Mouse (Mus musculus) granulocyte monocyte progenitor cell, adult 5-6 weeks (primary cell): ENCODE measurements around the gene Rasgef1b. TPM values are rescaled to one million over a fixed set of nuclear protein-coding genes. Genes with fewer than 3 reads are reported as not detected.

Experiments
- ATAC-seq: replicated peaks from 2 replicates; pipeline ENCODE4 v1.8.0; 2016; ENCODE audit warnings: mild to moderate bottlenecking, moderate TSS enrichment, inconsistent platforms; ENCODE audit not compliant: poor library complexity, severe bottlenecking
- total RNA-seq, 2 experiments: library from RNA; stranded (forward) in 1 of 2; stranded (reverse) in 1 of 2; fragments of 200-712, 200-1000 nt in 1 of 2; fragments of >200 nt in 1 of 2; fragmentation: Nextera tagmentation in 1 of 2; gene quantifications; 2 replicates each; pipeline ENCODE4 v1.2.3; 2014 to 2017

Gene Rasgef1b
- total RNA-seq, 2 experiments from 2014 or later, result 0.28 to 3.8 TPM

DNA sequence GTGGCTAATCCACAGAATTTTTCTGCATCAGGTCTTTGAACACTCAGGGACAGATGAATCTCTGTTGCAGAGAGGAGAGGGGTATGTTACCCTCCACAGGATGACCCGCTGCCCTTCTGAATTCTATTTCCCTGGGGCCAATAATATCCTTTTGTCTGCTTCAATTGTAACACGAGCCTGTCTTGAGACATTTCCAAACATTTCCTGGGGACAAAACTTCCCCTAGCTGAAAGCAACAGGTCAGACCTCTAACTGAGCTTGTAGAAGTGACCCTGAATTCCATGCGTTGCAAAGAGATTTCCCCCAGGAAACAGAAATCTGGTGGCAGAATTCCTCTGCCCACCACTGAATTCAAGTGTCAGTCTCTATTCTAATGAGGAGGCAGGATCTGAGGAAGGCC, 169.1 kb downstream of the Rasgef1b start:
- no peak for ATAC-seq

DNA sequence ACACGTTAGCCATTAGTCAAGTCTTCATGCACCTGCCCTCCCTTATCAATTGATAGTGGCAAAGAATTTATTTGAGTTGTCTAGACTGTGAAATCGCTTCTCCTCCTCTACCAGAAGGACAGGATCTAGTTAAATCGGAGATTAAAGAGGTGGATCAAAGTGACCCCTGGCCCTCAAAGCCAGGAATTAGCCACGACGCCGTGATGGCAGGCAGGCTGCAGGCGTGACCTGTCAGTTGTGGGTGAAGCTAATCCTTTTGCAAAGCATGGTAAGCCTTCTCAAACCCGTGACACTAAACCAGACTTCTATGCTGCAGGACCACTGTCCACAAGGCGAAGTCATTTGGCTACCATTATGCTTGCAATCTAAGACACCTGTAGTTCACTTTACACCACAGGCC, 170.6 kb downstream of the Rasgef1b start:
- no peak for ATAC-seq

DNA sequence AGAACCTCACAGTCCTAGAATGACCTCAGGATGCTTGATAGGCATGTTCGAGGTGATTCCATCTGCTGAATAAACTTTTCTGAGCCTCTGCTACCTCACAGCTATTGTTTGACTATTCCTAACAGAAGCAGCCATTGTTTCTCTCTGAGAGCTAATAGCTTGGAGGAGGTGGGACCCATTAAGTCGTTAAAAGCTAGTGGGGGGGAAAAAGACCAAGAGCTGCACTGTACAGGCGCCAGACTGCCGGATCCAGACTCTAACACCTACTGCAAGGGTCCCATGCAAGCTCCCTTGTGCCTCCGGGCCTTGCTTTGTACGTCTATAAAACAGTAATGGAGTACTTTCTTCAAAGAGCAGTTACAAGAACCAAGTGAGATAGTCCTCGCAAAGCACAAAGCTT, 176.2 kb downstream of the Rasgef1b start:
- no peak for ATAC-seq

DNA sequence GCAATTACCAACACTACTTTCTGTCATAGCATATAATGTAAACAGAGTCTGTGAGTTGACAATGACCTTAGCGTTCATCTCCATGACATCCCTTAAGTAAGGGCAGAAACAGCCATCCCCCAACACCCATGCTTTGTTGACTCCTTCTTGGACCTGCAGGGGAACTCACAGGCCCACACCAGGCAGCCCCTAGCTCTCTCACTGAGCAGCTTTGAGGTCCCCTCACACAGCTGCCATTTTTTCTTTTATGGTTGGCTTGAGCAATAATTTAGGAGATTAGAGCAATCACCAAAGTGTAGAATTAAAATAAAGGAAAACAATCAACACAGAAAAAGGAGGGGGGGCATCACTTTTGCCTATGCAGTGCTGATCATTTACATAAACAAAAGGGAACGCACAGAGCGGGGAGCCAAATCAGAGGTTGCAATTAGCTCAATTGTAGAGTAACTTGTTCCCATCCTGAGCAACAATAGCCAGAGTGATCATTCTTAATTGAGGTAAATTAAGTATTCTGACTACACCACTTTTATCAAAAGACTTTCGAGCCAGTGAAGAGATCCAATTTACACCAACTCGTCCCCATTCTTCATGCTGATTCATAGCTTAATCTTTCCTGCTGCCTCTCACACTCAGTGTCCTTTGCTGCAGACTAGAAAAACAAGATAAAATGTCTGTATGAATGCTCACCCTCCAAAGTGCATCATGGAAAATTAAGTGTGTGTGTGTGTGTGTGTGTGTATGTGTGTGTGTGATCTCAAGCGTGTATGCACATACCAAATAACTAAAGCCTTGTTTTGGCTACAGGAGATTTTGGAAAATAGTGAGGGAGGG, 184.0 kb downstream of the Rasgef1b start:
- no peak for ATAC-seq

DNA sequence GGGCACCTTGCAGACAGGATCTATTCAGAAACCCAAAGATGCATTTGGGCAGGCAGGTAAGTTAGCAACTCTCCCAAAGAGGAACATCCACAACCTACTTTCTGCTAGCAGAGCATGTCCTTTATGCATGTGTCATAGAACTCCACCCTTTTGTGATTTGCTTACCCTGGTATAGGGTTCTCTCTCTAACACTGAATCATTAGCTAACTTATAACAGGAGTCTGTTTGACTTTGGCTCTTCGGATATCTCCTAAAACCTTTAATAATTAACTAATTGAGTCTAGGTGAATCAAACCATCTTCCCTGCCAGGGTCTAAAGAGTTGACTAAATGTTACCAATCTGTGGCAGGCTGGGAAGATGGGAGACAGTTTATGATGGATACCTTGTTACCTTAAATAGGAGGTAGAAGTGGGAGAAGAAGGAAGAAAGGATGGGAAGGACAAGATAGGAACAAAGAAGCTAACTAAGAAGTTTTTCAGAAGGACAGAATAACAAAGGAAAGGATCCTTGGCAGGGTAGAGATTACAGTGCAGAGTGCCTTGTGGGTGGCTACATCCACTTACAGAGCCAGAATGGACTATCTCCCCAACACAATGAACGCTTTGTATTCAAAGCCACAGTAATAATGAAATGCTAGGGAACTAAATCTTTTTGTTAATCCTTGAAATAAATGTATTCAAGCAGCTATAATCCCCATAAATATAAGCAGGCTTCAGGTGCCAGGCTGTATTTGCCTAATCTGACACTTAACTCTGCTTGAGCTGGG, 186.7 kb downstream of the Rasgef1b start:
- ATAC-seq, result no peak

DNA sequence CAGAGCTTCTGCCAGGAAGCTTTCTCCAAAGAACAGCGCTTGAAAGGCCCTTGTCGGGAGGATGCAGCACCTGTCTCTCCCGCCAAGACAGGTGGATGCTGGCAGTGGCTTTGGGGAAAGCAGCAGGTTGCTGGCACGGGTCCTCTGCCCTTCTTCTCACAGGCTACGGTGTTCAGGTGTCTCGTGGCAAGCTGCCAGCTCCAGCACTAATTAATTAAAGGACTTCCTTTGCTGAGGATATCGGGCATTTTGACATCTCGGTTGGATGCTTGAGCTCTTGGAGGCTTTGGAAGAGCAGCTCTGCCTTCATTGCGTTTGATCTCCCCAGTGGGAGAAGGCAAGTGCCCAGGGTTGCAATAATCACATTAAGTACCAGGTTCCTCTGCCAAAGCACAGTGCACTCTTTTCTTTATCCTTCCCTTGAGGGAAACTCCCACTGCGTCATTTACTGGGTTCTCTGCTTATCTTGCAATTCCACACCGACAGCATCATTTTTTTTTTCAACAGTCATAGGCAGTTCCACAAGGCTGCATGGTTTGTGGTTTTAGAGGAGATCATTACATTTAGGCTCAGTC, 187.5 kb downstream of the Rasgef1b start:
- ATAC-seq, result no peak

DNA sequence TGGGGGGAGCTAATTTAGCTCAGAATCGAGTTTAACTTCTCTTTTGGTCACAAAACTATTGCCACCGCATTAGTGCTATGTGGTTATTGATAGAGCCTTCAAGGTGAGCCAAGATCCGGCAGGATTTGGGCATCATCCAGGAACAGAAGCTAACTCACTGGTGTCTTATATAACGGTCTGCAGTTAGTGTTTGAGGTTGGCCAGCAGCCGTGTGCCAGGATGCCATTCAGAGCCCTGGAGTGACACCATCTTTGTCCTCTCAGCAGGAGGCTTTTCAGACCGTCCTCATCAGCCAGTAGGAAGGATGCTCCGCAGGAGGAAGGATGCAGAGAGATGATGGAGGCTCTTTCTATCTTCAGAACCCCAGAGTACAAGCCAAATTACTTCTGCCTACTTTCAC, 195.4 kb downstream of the Rasgef1b start:
- ATAC-seq, result no peak

DNA sequence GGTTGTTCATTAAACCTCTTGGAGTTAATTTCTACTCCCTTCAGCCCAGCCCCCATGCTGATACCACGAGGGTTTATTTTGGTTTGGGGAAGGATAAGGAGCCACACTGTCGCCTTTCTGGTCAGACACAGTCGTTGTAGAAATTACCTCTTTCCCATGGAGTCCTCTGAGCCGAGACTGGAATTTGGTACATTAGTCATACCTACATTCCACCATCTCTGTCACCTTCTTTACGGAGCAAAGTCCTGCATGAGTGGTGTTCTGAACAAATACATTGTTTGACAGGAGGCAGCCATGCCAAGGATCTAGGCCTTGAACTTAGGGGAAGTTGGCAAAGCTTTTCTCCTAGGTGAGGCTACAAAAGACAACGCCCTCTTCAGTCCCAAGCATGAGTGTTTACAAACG, 202.1 kb downstream of the Rasgef1b start:
- ATAC-seq, result no peak

DNA sequence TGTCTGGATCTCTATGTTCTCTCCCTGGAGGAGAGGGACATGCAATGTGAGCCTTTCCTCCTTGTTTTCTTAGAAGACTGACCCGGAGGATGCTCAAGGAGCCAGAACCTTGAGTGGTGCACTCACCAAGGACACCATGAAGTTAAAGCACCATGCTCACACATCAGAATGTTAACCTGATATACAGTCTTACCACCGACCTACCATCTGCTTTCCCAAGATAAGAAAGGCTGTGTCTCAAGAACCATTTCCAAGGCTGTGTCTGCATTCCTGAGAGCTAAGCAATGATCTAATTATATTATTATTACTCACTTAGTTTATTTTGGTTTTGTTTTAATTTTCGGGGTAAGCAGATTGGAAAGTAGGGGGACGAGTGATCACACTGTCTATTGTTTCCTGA, 203.2 kb downstream of the Rasgef1b start:
- no peak for ATAC-seq

DNA sequence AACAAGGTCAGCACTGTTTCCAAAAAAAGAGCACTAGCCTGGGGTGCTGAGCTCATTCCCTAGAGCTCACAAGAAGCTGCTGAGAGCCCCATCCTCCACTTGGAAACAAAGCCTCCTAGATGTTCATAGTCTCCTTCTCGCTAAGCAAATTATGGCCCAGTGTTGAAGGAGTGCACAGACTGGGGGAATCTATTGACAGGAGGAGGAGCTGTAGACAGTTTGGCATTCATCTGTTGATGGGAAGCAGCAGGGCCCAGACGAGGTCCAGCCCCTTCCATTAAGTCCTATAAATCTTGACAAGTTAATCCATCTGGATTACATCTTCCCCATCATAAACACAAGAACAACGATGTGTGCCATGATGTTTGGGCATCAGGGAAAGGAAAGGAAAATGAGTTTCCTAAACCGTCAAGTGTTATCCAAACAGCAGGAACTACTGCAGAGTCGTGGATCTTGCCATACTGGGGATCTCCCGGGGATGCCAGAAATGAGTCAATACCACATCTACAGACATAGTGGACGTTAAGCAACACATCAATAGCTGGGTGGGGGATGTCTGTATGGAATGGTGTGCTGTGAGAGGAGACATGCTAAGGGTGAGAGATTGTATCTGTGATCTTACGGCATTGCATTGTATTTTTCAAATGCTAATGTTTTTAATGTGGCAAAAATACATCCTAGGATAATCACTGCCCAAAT, 206.1 kb downstream of the Rasgef1b start:
- ATAC-seq, result no peak

DNA sequence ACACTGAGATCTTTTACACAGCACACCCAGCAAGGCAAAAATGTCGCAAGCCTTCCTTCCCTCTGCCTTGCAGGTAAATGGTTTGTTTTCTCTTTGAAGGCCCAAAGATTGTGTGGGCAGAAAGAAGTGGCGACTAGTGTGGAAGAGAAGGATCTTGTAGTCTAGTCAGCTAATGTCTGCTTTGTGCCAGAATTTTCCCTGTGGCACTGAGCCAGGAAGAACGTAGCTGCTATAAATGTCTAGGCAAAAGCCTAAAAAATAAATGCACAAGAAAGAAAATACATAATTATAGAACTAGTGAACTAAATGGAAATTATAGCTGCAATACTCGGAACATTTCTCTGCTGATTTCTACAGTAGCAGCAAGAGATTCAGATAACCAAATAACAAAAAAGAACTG, 207.5 kb downstream of the Rasgef1b start:
- no peak for ATAC-seq

DNA sequence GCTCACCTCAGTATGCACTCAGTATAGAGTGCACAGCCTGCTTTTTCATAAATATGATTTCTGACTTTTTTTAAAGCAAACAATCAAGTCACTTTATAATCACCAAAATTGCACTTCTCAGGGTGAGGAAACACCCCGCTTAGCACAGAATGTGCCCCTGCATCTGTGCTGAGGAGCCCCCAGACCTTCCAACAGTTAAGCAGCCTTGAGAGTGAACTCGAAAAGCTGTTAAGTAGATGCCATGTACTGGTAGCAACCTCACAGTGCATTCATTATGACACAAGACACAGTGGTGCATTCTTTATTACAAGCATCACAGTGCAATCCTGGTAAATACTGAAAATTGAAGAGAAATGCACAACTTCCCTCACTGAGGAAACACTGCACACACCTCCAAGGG, 209.3 kb downstream of the Rasgef1b start:
- ATAC-seq, result no peak

DNA sequence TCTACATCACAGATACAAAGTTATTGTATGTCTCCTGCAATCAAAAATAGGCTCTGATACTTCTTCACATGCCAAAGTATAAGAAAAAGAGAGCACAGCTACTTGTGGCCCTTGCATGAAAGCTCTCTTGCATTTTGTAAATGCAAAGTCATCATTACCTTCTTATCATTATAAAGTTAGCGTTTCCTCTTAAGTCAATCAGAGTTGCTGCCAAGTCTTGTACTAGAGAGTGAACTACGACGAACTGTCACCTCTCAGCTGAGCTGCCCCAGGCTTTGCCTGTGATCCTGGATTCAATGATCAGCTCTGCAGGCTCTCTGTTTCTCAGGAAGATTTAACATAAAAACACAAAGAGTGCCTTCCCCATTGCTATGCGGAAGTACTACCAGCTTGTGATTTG, 209.8 kb downstream of the Rasgef1b start:
- no peak; the same call in 1 of the 2 replicates for ATAC-seq

DNA sequence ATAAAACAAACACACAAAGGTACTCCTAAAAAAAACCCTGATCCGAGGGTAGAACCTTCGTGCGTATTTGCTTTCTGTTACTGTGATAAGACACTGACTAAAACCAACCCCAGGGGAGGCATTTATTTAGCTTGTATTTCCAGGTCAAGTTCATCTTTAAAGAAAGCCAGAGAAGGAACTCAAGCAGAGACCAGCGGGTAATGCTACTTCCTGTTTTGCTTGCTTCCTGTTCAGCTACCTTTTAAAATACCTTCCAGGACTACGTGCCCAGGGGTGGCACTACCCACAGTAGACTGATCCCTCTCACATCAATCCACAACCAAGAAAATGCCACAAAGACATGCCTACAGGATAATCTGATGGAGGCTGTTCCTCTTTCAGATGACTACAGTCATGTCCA, 212.7 kb downstream of the Rasgef1b start:
- peak; percentile 27; the same call in 1 of the 2 replicates for ATAC-seq

DNA sequence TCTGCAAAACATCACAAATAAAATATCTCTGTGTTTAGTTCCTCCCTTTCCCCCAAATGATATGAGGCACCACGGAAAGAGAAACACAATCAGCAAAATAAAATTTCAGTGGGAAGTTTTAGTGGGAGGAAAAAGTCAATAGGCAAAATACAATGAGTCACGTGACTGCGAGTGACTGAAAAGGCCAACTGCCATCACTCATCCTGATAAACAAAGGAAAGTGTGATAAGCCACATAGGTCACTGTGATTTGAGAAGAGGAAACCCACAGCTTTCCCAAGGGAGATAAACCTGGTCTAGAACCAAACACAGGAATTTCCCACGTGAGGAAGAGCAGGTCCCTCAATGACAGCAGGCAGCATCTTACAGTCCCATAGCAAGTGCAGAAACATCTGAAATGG, 213.1 kb downstream of the Rasgef1b start:
- ATAC-seq, result no peak

DNA sequence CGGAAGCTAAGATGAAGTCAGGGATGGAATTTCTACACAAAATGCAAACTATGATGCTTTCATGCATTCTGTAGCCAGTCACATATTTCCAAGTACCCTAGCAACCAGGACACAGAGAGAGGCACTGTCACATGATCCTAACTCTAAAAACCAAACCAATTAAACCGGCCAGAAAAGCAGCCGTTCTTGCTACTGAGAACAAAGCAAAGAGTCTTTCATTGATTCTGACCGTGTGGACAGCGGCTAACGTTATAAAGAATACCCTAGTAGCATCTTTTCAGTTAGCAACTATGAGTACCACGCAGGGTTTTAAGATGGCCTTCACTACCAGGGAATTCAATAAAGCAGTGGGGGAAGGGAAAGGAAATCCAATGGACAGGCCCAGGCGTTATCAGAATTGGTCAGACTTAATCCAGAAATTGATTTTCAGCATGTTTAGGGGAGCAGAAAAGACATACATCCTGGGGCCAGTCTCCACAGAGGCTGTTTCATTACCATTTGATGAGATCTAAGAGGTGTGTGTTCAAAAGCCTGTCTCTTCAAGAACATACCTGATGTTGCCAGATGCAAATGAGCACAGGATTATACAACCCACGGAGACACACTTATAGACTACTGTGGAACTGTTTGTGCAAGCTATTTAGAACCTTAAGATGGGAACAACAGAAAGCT, 215.5 kb downstream of the Rasgef1b start:
- no peak for ATAC-seq

DNA sequence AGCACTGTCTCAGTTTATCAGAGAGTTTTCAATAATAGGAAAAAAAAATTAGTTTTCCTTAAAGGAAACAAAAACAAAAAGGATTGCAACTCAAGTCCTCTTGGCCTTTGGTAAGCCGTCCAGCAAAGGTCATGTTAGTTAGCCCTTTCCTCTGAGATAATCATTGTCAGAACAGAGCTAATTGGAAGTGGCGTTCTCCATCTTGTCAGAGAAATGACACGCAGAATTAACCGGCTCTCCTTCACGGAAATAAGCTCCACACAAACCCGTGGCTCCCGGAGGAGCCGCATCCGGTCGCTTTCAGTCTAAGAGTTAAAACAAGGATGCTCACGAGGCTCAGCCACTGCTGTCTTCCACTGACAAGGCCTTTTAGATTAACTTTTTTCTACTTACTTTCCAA, 217.8 kb downstream of the Rasgef1b start:
- no peak for ATAC-seq

DNA sequence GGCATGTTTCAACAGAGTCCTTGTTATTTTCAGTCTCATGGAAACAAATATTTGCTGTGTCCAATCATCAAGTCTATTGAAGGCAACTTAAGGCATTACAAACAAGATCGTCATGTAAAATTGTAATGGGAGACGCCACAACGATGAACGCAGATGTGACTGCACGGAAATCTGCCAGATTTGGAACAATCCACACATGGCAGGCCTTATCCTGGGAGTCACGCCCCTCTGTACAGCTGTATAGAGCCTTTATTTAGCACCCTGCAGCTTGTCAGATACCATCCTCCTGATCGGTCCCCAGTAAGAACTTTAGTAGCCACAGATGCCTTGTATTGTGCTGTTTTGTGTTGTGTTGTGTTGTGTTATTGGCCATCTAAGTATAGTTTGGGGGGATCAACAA, 222.8 kb downstream of the Rasgef1b start:
- ATAC-seq, result no peak

DNA sequence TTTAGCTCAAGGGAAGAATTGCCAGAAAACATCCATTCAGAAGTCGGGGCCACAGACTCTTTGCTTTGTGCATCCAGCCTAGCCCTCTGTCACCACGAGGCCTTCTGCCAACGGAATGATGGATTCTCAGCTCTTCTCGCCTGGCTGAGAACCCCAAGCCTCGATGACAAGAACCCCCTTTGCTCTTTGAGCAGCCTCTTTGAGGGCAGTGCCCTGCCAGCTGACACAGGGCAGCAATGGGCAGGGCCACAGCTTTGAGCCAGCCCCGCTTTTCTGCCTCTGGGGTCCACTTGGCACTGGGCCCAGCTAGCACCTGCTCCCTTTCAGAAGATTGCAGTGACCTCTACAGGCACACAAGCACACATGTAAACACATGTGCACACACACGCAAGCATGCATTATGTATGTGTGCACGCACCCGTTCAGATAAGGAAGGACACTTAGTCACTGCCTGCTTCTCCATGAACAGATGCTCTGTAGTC, 224.5 kb downstream of the Rasgef1b start:
- no peak for ATAC-seq

DNA sequence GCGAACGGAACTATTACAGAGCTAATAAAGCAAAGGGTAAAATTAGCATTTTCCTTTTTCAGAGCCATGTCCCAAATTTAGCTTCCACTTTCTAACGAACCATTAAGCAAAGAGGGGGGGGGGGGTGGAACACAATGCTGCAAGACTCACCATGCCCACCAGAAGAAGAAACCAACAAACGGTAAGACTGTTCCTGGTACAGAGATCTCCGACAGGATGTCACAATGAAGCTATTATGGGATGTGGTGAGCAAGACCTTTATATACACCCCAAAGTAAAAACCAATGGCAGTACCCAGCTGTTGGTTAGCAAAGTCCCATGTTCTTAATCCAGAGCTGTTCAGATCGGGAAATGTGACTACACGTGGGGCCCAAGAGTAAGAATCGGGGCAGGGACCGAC, 226.2 kb downstream of the Rasgef1b start:
- ATAC-seq, result peak; percentile 92
